ENCODE assay signal across 26 mouse cellular contexts in genomic region chr7:119384670-119385241, GRCm38 (mm10).
A peak's percentile ranks its signal among the peaks of the same experiment; 100 is the strongest.
DNase-seq lines count a peak whose midpoint lies in the region; ATAC-seq and TF ChIP-seq lines count a peak whose summit lies in the region.
"Had no signal": no experiment of that assay in that cellular context is flagged by ENCODE, and none has a peak within 500 bp of the region (broad histone marks: within the 10 kb centered on the region; RNA-seq: fewer than 3 reads in every experiment).

No protein-coding gene starts in this region.

- no peak overlapping the region for H3K4me2 ChIP-seq in limb, embryonic 14.5 days (replicated peaks; ENCODE audit: low read depth, low read length, severe bottlenecking)
- no peak overlapping the region for H3K4me2 ChIP-seq in CH12.LX (ENCODE audit: insufficient read depth, low read depth, poor library complexity, severe bottlenecking)
- no peak overlapping the region for H3K4me2 ChIP-seq in hindbrain, embryonic 14.5 days (replicated peaks)
- no peak overlapping the region for H3K4me2 ChIP-seq in midbrain, embryonic 11.5 days
- H3K4me2 ChIP-seq: embryonic facial prominence, embryonic 12.5 days; embryonic facial prominence, embryonic 15.5 days; forebrain, embryonic 12.5 days had no signal

- DNase-seq in limb, embryonic 14.5 days (ENCODE audit: low spot score) = no peak
- no peak for DNase-seq in limb, embryonic 10.5 days (ENCODE audit: low spot score)
- peak; percentile 0 for DNase-seq in CH12.LX (ENCODE audit: extremely low read depth)
- DNase-seq in hindbrain, embryonic 14.5 days (ENCODE audit: low spot score) = no peak
- DNase-seq in midbrain, embryonic 11.5 days (ENCODE audit: low spot score, missing footprints) = no peak
- no peak for DNase-seq in yolk sac, embryonic 10.5 days (ENCODE audit: low spot score)
- DNase-seq: adrenal gland, adult 2 months; adrenal gland, postnatal 10 days; adrenal gland, postnatal 25 days; B cell, adult 2 months; cerebellum, adult 11-12 months; cerebellum, adult 2 months; cerebellum, adult 9-10 months; cerebellum, postnatal 10 days; cerebellum, postnatal 25 days; embryo, embryonic 11 days had no signal

- TF ChIP-seq RAD21 in CH12.LX (IDR thresholded peaks at IDR 0.05; ENCODE audit: low read depth, low read length) = no peak

- no peaks in the 10 kb centered on the region for H3K36me3 ChIP-seq in limb, embryonic 14.5 days (ENCODE audit: control insufficient read depth, insufficient read depth, low read length)
- no peaks in the 10 kb centered on the region for H3K36me3 ChIP-seq in limb, embryonic 10.5 days
- no peaks in the 10 kb centered on the region for H3K36me3 ChIP-seq in CH12.LX (replicated peaks in 1 of 2; ENCODE audit: control insufficient read depth in 1 of 2, insufficient read depth in 1 of 2, low read length in 1 of 2)
- no peaks in the 10 kb centered on the region for H3K36me3 ChIP-seq in hindbrain, embryonic 14.5 days (replicated peaks; ENCODE audit: control insufficient read depth, insufficient read depth)
- H3K36me3 ChIP-seq in midbrain, embryonic 11.5 days (ENCODE audit: control insufficient read depth, insufficient read depth, low read length) = no peaks in the 10 kb centered on the region
- H3K36me3 ChIP-seq: embryonic facial prominence, embryonic 12.5 days; embryonic facial prominence, embryonic 15.5 days; forebrain, embryonic 10.5 days; forebrain, embryonic 12.5 days had no signal

- H3K4me1 ChIP-seq in limb, embryonic 14.5 days (ENCODE audit: control insufficient read depth, insufficient read depth, low read length) = no peaks in the 10 kb centered on the region
- no peaks in the 10 kb centered on the region for H3K4me1 ChIP-seq in limb, embryonic 10.5 days
- H3K4me1 ChIP-seq in CH12.LX (ENCODE audit: control insufficient read depth in 1 of 2, insufficient read depth in 2 of 2) = peaks cover 3% of the 10 kb centered on the region in 2 experiments; a peak in 1 of 4 replicates
- H3K4me1 ChIP-seq in hindbrain, embryonic 14.5 days (replicated peaks; ENCODE audit: control insufficient read depth, insufficient read depth, low read length) = peaks cover 2% of the 10 kb centered on the region; the same call in 1 of the 2 replicates
- H3K4me1 ChIP-seq in midbrain, embryonic 11.5 days (ENCODE audit: control insufficient read depth, insufficient read depth, low read length) = no peaks in the 10 kb centered on the region
- H3K4me1 ChIP-seq: embryonic facial prominence, embryonic 12.5 days; embryonic facial prominence, embryonic 15.5 days; forebrain, embryonic 10.5 days had no signal

- no peak for TF ChIP-seq CTCF in CH12.LX (conservative IDR thresholded peaks at IDR 0.05 in 1 of 2, IDR thresholded peaks at IDR 0.05 in 1 of 2; ENCODE audit: low read depth in 2 of 2, low read length in 2 of 2)

- no peaks in the 10 kb centered on the region for H3K79me2 ChIP-seq in CH12.LX (replicated peaks; ENCODE audit: control insufficient read depth, extremely low read depth, insufficient read depth, poor library complexity, severe bottlenecking)

- no peak overlapping the region for H3K4me3 ChIP-seq in limb, embryonic 14.5 days (replicated peaks; ENCODE audit: low read length)
- no peak overlapping the region for H3K4me3 ChIP-seq in limb, embryonic 10.5 days
- no peak overlapping the region for H3K4me3 ChIP-seq in CH12.LX (replicated peaks in 1 of 3; ENCODE audit: low read depth in 2 of 3, low read length in 2 of 3, poor library complexity in 1 of 3)
- no peak overlapping the region for H3K4me3 ChIP-seq in hindbrain, embryonic 14.5 days (replicated peaks; ENCODE audit: low read length)
- no peak overlapping the region for H3K4me3 ChIP-seq in midbrain, embryonic 11.5 days (ENCODE audit: low read depth, low read length)
- H3K4me3 ChIP-seq: embryonic facial prominence, embryonic 12.5 days; embryonic facial prominence, embryonic 15.5 days; erythroblast, embryonic 14.5 days; forebrain, embryonic 10.5 days; forebrain, embryonic 12.5 days had no signal

- ATAC-seq in limb, embryonic 14.5 days (ENCODE audit: low FRiP score, low read depth) = peak; percentile 34; the same call in 1 of the 2 replicates
- 0 out of 2 replicates have a peak, but pooled peaks have one; percentile 11 for ATAC-seq in common myeloid progenitor, adult 5-6 weeks (replicated peaks; ENCODE audit: low read depth, poor library complexity, severe bottlenecking)
- ATAC-seq in megakaryocyte progenitor cell, adult 5-6 weeks (replicated peaks; ENCODE audit: poor library complexity) = peak; percentile 37; the same call in 1 of the 2 replicates
- no peak for ATAC-seq in hindbrain, embryonic 14.5 days (ENCODE audit: low FRiP score)
- no peak for ATAC-seq in midbrain, embryonic 11.5 days (ENCODE audit: low FRiP score)
- ATAC-seq: CD4-positive, CD25-positive, alpha-beta regulatory T cell, adult 4 months; forebrain, embryonic 14.5 days; forebrain, embryonic 16.5 days had no signal

- dilution Hi-C loops in CH12.LX (cut with MboI; ENCODE audit: extremely low pct_ligation_motif_present, extremely low pct_unique_long_range_greater_than_20kb, low sequenced_read_pairs) = no loop called here

- no peaks in the 10 kb centered on the region for H3K27me3 ChIP-seq in limb, embryonic 14.5 days (ENCODE audit: control insufficient read depth, insufficient read depth, low read length)
- no peaks in the 10 kb centered on the region for H3K27me3 ChIP-seq in limb, embryonic 10.5 days (ENCODE audit: low read depth, poor library complexity, severe bottlenecking)
- H3K27me3 ChIP-seq in CH12.LX (replicated peaks) = peaks cover 79% of the 10 kb centered on the region
- no peaks in the 10 kb centered on the region for H3K27me3 ChIP-seq in hindbrain, embryonic 14.5 days (ENCODE audit: control insufficient read depth, insufficient read depth, low read length)
- no peaks in the 10 kb centered on the region for H3K27me3 ChIP-seq in midbrain, embryonic 11.5 days (ENCODE audit: control insufficient read depth, insufficient read depth, low read length)
- H3K27me3 ChIP-seq: embryonic facial prominence, embryonic 12.5 days; embryonic facial prominence, embryonic 15.5 days; forebrain, embryonic 12.5 days had no signal

- no peaks in the 10 kb centered on the region for H3K9me3 ChIP-seq in limb, embryonic 14.5 days (ENCODE audit: control insufficient read depth, low read length)
- H3K9me3 ChIP-seq in limb, embryonic 10.5 days (replicated peaks) = no peaks in the 10 kb centered on the region
- H3K9me3 ChIP-seq in CH12.LX (replicated peaks; ENCODE audit: low read length) = no peaks in the 10 kb centered on the region
- H3K9me3 ChIP-seq in hindbrain, embryonic 14.5 days (ENCODE audit: control insufficient read depth, low read length) = no peaks in the 10 kb centered on the region
- H3K9me3 ChIP-seq in midbrain, embryonic 11.5 days (ENCODE audit: control insufficient read depth, low read length) = no peaks in the 10 kb centered on the region
- H3K9me3 ChIP-seq: embryonic facial prominence, embryonic 12.5 days; embryonic facial prominence, embryonic 15.5 days; forebrain, embryonic 10.5 days; forebrain, embryonic 12.5 days had no signal

- no peak for TF ChIP-seq EP300 in CH12.LX (IDR thresholded peaks at IDR 0.05; ENCODE audit: low read length)

- in situ Hi-C loops in CH12.LX (cut with MboI; ENCODE audit: low pct_ligation_motif_present, low pct_unique_long_range_greater_than_20kb, low sequenced_read_pairs) = no loop called here

- no peak overlapping the region for H3K27ac ChIP-seq in limb, embryonic 14.5 days (replicated peaks; ENCODE audit: low read depth, low read length)
- no peak overlapping the region for H3K27ac ChIP-seq in limb, embryonic 10.5 days
- no peak overlapping the region for H3K27ac ChIP-seq in CH12.LX (ENCODE audit: insufficient read depth, low read depth)
- no peak overlapping the region for H3K27ac ChIP-seq in hindbrain, embryonic 14.5 days
- no peak overlapping the region for H3K27ac ChIP-seq in midbrain, embryonic 11.5 days (ENCODE audit: low read depth, low read length)
- H3K27ac ChIP-seq: embryonic facial prominence, embryonic 12.5 days; embryonic facial prominence, embryonic 15.5 days; forebrain, embryonic 10.5 days; forebrain, embryonic 12.5 days had no signal

- WGBS in limb, embryonic 14.5 days = 69% methylated on average over 7 of the region's 7 CpGs
- WGBS in limb, embryonic 10.5 days = 75% methylated on average over 7 of the region's 7 CpGs
- 76% methylated on average over 7 of the region's 7 CpGs for WGBS in hindbrain, embryonic 14.5 days
- 83% methylated on average over 7 of the region's 7 CpGs for WGBS in midbrain, embryonic 11.5 days

- no peak for TF ChIP-seq POLR2A in limb, embryonic 14.5 days (IDR thresholded peaks at IDR 0.05; ENCODE audit: borderline replicate concordance, extremely low read depth, insufficient read depth, insufficient read length)
- TF ChIP-seq POLR2A in CH12.LX (IDR thresholded peaks at IDR 0.05; ENCODE audit: low read depth, low read length) = no peak

- H3K9ac ChIP-seq in limb, embryonic 14.5 days (ENCODE audit: low read depth, low read length, severe bottlenecking) = no peak overlapping the region
- H3K9ac ChIP-seq in CH12.LX (ENCODE audit: insufficient read depth, low read depth) = no peak overlapping the region
- no peak overlapping the region for H3K9ac ChIP-seq in hindbrain, embryonic 14.5 days
- no peak overlapping the region for H3K9ac ChIP-seq in midbrain, embryonic 11.5 days (ENCODE audit: low read length)
- H3K9ac ChIP-seq: embryonic facial prominence, embryonic 12.5 days; embryonic facial prominence, embryonic 15.5 days; forebrain, embryonic 12.5 days had no signal

TF ChIP-seq in CH12.LX, 34 proteins besides CTCF, POLR2A, EP300 and RAD21:
- TF ChIP-seq SMC3 (IDR thresholded peaks at IDR 0.05; ENCODE audit: low read depth, low read length) (no peak), USF2 (conservative IDR thresholded peaks at IDR 0.05; ENCODE audit: low read depth, low read length) (no peak), IRF4 (IDR thresholded peaks at IDR 0.05; ENCODE audit: low read depth, low read length) (no peak), MXI1 (IDR thresholded peaks at IDR 0.05; ENCODE audit: low read depth, low read length) (no peak), HCFC1 (IDR thresholded peaks at IDR 0.05; ENCODE audit: low read depth, low read length) (no peak), ZKSCAN1 (IDR thresholded peaks at IDR 0.05; ENCODE audit: borderline replicate concordance, low read depth, low read length) (no peak)

Comparison
In these comparisons a context has a peak if more than half of its experiments do, and no peak if none do; other contexts are left out.
1. ATAC-seq: peak in limb, embryonic 14.5 days (single experiment), common myeloid progenitor, adult 5-6 weeks (single experiment) and megakaryocyte progenitor cell, adult 5-6 weeks (single experiment); none in hindbrain, embryonic 14.5 days (single experiment) and midbrain, embryonic 11.5 days (single experiment).